Mouse (Mus musculus) fat pad, adult 2 months (tissue): Measurements from ENCODE around the gene Scn10a.

ENCODE experiments used
- DNase-seq: peaks from one replicate; pipeline ENCODE4 v3.0.0-alpha.2; 2011; ENCODE audit warnings: low read depth, low spot score; ENCODE audit errors: extremely low read depth

The Scn10a gene

GRCm38 (mm10) chr9:119719222-119719621 is at the start of gene Scn10a:
Gene Scn10a (minus strand): TSS chr9:119719322.
- no peak for DNase-seq

DNA sequence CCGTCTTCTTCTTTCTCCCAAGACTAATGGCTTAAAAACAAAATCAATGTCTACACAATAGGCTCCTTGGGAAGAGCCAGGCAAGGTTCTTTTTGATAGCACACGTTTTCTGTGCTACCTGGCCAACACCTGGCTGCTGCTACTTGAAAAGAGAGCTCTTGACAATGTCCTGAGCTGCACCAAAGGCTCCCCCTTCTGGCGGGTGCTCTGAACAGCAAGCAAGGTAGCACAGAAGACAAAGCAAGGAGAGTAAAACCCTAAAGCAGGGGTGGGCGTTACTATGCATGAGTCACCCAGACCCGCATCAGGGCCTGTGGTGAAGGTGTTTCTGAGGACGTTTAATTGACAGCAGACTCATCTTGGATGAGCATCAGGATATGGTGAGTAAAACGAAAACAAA is 49.5 kb upstream of the Scn10a start:
- no peak for DNase-seq

GRCm38 (mm10) chr9:119760226-119760625 is 41.1 kb upstream of the Scn10a start:
- DNase-seq, result no peak

DNA sequence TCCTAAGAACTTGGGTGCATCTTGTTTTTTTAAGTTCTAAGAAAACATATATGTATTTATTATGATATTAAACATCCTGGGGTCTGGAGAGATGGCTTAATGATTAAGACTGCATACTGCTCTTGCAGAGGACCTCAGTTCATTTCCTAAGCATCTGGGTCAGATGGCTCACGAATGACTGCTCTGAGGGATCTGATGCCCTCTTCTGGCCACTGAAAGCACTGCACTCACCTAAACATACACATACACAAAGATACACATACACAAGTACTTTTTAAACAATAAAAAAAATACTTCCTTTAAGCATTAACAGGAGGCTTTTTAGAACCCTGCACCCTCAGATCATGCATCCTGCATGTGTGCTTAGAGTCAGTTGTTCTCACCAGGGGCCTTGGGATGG is 40.3 kb upstream of the Scn10a start:
- no peak for DNase-seq

DNA sequence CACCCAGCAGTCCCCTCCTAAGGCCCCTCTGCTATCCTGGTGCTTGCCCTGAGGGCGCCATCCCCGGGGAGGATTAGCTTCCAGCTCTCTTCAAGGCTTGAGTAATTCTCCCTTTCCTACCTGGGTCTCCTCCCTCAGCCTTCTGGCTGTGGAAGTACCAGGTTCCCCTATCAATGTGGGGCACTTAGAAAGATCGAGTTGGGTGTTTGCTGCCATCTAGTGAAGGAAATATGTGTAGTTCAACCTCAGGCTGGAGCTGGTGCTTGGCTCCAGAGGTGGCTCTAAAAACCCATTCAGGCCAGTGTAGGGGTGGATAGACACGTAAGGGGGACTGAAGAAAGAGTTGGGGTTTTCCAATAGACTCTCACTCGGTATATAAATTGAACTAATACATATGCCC is 32.4 kb upstream of the Scn10a start:
- no peak for DNase-seq

DNA sequence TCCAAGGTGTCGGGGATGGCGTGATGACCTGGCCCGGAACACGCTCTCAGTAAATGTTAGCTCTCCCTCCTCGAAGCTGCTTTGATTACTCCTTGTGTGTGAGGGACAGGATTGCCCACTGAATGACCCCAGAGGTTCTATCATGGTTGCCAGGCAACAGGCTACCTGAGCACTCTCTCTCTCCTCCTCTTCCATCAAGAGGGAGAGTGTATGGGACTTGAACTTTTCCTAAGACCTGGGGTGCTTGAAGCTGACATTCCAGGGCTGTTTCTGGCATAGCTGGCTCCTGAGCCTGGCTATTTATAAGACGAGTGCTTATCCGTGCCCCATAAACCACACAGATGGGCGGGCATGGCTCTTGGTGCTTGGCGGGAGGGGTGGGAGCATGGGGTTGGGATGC is 30.0 kb upstream of the Scn10a start:
- no peak for DNase-seq

GRCm38 (mm10) chr9:119743900-119744299 is 24.8 kb upstream of the Scn10a start:
- no peak for DNase-seq

DNA sequence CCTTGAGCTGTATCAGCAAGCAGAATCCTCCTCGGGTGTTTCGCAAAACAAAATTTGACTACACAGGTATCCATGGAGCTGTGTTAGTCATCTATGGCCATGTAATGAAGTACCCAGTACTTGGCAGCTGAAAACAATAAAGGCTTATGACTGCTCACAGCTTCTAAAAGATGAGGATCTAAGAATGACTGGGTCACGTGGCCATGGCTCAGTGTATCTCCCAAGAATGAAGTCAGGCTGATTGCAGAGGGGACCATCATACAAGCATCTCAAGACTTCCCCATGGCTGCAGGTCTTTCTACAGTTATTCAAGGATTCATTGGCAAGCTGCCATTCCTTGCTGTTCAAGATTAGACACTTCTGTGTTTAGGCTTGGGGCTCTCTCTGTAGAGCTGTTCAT is 24.2 kb upstream of the Scn10a start:
- no peak for DNase-seq

- DNase-seq, result no peak
These were observed 22.1 kb upstream of the Scn10a start for GRCm38 (mm10) chr9:119741101-119741786.

DNA sequence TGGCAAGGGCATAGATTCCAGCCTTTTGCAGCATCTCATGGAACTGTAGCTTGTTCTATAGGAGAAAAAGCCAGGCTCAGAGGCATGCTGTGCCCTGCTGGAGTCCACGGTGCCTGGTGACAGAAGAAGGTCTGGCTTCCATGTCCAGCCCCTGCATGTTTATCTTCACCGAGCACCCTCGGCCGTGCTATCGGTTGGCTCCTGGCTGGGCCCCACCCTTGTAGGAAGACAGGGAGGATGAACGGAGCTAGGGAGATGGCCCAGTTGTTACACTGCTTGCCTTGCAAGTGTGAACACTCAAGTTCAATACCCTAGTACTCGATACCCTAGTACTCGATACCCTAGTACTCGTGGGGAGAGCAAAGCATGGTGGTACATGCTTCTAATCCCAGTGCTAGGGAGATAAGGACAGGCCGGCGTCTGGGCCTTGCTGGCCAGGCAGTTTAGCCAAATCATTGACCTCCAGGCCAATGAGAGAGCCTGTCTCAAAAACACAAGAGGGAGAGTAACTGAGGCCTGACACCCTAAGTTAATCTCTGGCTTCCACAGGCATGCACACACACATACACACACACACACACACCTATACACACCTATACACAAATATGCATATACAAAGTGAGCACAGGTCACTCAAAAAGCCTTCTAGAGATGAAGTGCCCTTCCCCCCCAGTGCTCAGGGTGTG is 9.4 kb upstream of the Scn10a start:
- DNase-seq, result no peak

- DNase-seq, result no peak
These were observed 7.9 kb upstream of the Scn10a start for GRCm38 (mm10) chr9:119726990-119727389.

- no peak for DNase-seq
These were observed 6.3 kb upstream of the Scn10a start for GRCm38 (mm10) chr9:119725293-119725862.

- DNase-seq, result no peak
These were observed 12.4 kb downstream of the Scn10a start for GRCm38 (mm10) chr9:119706700-119707099.

GRCm38 (mm10) chr9:119691505-119691904 is 27.6 kb downstream of the Scn10a start:
- no peak for DNase-seq

- DNase-seq, result no peak
These were observed 28.1 kb downstream of the Scn10a start for GRCm38 (mm10) chr9:119691001-119691400.

- no peak for DNase-seq
These were observed 31.2 kb downstream of the Scn10a start for GRCm38 (mm10) chr9:119687893-119688292.

DNA sequence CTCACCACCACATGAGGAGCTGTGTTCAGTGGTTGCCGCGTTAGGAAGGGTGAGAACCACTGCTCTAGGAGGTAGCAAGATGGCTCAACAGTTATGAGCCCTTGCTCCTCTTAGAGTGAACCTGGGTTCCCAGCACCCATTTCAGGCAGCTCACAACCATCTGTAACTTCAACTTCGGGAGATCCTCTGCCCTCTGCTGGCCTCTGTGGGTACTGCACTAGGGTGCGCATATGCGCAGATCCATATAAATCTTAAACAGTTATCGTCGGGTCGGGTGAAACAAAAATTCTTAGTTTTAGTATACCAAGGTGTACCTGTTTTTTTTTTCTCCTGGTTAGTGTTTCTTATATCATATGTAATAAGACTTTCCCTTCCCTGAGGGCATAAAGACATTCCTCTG is 32.9 kb downstream of the Scn10a start:
- no peak for DNase-seq

GRCm38 (mm10) chr9:119680896-119681295 is 38.2 kb downstream of the Scn10a start:
- DNase-seq, result no peak

DNA sequence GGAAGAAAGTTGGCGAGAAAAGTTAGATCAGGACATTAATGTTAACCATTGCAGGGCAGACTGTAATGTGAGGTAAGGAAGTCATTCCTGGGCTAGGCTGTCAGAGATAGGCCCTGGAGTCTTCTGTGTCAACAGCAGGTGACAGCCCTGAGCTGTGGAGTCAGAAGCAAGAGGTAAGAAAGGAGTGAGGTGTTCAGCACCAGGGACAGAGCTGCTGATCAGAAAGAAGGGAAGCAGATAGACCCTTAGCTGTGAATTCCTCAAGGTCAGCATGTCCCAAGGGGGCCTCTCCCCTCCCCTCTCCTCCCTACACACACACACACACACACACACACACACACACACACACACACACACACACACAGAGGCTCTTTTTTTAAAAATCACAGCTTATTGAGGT is 55.0 kb downstream of the Scn10a start:
- no peak for DNase-seq

- DNase-seq, result no peak
These were observed 63.0 kb downstream of the Scn10a start for GRCm38 (mm10) chr9:119656111-119656510.

DNA sequence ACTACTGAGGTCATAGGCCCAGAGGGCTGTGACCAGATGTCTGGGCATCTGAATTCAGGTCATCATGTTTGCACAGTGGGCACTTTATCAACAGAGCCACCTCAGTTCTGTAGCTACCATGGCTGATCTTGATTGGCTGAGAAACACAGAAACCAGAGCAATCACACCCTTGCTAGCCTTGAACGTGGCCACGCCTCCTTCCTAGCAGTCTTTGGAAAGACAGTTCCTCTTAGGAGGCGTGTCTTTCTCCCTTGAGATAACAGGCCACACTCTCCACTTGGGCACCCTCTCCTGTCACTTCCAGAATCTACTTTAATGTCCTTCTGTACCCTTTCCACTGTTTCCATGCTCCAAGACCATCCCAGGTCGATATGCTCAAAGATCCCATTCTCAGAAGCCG is 65.4 kb downstream of the Scn10a start:
- no peak for DNase-seq

GRCm38 (mm10) chr9:119646942-119647547 is 72.1 kb downstream of the Scn10a start:
- DNase-seq, result no peak
